Mouse (Mus musculus) heart, embryonic 15.5 days (tissue): Measurements from ENCODE around the gene Cacng4. TPM values are rescaled to one million over a fixed set of nuclear protein-coding genes. Genes with fewer than 3 reads are reported as not detected.

ENCODE experiments used
- ATAC-seq: fragments of 200-750 bp; cut with Nextera tagmentation; replicated peaks from 2 replicates; pipeline ENCODE4 v1.8.0; 2017; ENCODE audit warnings: low read depth, moderate TSS enrichment; ENCODE audit not compliant: insufficient number of reproducible peaks, insufficient read depth, low FRiP score
- H3K27ac ChIP-seq: fragments of 300-500 bp; sonication (generic); 2 replicates; pipeline ENCODE4 v1.5.1; 2015; ENCODE audit warnings: mild to moderate bottlenecking, inconsistent platforms
- H3K27me3 ChIP-seq: fragments of 300-500 bp; sonication (generic); 2 replicates; pipeline ENCODE4 v1.6.1; 2015; ENCODE audit warnings: inconsistent platforms
- H3K36me3 ChIP-seq: fragments of 300-500 bp; sonication (generic); 2 replicates; pipeline ENCODE4 v1.6.1; 2015; ENCODE audit warnings: mild to moderate bottlenecking, inconsistent platforms
- H3K4me1 ChIP-seq: fragments of 300-500 bp; sonication (generic); replicated peaks from 2 replicates; pipeline ENCODE4 v1.6.1; 2015; ENCODE audit warnings: inconsistent platforms
- H3K4me2 ChIP-seq: fragments of 300-500 bp; sonication (generic); 2 replicates; pipeline ENCODE4 v1.6.1; 2015; ENCODE audit warnings: inconsistent platforms, mild to moderate bottlenecking, moderate library complexity
- H3K4me3 ChIP-seq: fragments of 300-500 bp; sonication (generic); 2 replicates; pipeline ENCODE4 v1.5.1; 2015; ENCODE audit warnings: mild to moderate bottlenecking, inconsistent platforms
- H3K9ac ChIP-seq: fragments of 300-500 bp; sonication (generic); 2 replicates; pipeline ENCODE4 v1.6.1; 2015; ENCODE audit warnings: mild to moderate bottlenecking, inconsistent platforms
- H3K9me3 ChIP-seq: fragments of 300-500 bp; sonication (generic); replicated peaks from 2 replicates; pipeline ENCODE4 v1.6.1; 2016; ENCODE audit warnings: inconsistent platforms
- WGBS: fragments of 180-500 bp; shearing (Covaris S2); methylation state at CpG from one replicate; pipeline ENCODE4 v1.1.7; 2015; ENCODE audit warnings: mixed read lengths; 5-methylcytosine and 5-hydroxymethylcytosine counted together
- polyA plus RNA-seq: library from polyadenylated mRNA; unstranded; fragments of >200 nt; fragmentation: Nextera tagmentation; extraction: Ambion mirVana; gene quantifications from 2 replicates; pipeline ENCODE4 v1.2.1, GENCODE M21; 2015

The Cacng4 gene
- polyA plus RNA-seq, 1 experiment from 2014 or later, result 0.54 TPM

DNA sequence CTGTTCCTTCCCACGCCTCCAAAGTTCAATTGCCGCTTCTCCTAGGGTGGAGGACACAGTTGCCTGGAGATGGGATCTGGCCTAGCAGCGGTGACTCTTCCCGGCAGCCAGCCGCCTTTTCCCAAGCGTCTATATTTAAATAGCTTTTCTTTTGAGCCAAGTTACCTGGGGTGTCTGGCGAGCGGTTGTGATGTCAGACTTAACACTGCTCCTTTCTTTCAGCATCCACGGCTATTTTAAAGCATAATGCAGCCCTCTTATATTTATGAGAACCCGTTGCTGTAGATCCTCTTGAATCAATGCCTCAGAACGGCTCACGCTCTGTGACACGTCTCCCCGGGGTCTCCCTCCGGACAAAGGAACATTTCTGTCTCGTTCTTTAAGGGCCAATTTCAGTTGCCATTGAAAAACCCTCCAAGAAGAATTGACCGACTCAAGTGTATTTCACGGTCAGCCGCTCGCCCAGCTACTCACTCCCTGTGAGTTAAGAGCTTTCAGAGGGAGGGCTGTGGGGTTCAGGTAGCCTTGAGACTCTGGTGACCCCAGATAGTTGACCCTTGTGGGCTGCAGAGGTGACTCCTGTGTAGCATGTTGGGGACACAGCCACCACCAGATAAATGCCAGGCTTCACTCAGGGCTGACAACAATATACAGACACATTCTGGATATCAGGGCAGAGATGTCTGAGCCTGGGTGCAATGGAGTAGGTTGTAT, 86.3 kb downstream of the Cacng4 start:
- WGBS, result 74% methylated on average over 20 of the region's 20 CpGs
- Histone ChIP-seq H3K9me3 (no peaks in the 10 kb centered on the region), H3K4me2 (no peak overlapping the region), H3K27me3 (0 out of 2 replicates have a peak, but pooled peaks cover 3% of the 10 kb centered on the region), H3K27ac (no peak overlapping the region), H3K9ac (no peak overlapping the region), H3K4me3 (no peak overlapping the region), H3K36me3 (no peaks in the 10 kb centered on the region), H3K4me1 (0 out of 2 replicates have a peak, but pooled peaks cover 4% of the 10 kb centered on the region)
- no peak for ATAC-seq

- Histone ChIP-seq H3K36me3 (no peaks in the 10 kb centered on the region), H3K27ac (no peak overlapping the region), H3K27me3 (0 out of 2 replicates have a peak, but pooled peaks cover 3% of the 10 kb centered on the region), H3K4me3 (no peak overlapping the region), H3K4me2 (no peak overlapping the region), H3K4me1 (0 out of 2 replicates have a peak, but pooled peaks cover 5% of the 10 kb centered on the region), H3K9ac (no peak overlapping the region), H3K9me3 (no peaks in the 10 kb centered on the region)
- ATAC-seq, result no peak
- WGBS, result 54% methylated on average over 11 of the region's 11 CpGs
These were observed 88.8 kb downstream of the Cacng4 start for GRCm38 (mm10) chr11:107705476-107706074.

- Histone ChIP-seq H3K9ac (no peak overlapping the region), H3K4me3 (no peak overlapping the region), H3K9me3 (no peaks in the 10 kb centered on the region), H3K27me3 (0 out of 2 replicates have a peak, but pooled peaks cover 3% of the 10 kb centered on the region), H3K36me3 (no peaks in the 10 kb centered on the region), H3K4me1 (0 out of 2 replicates have a peak, but pooled peaks cover 5% of the 10 kb centered on the region), H3K27ac (no peak overlapping the region), H3K4me2 (no peak overlapping the region)
- ATAC-seq, result no peak
- 75% methylated on average over 6 of the region's 6 CpGs for WGBS
These were observed 89.3 kb downstream of the Cacng4 start for GRCm38 (mm10) chr11:107705060-107705459.

GRCm38 (mm10) chr11:107703272-107704134, 90.9 kb downstream of the Cacng4 start:
- ATAC-seq, result no peak
- Histone ChIP-seq H3K27ac (no peak overlapping the region), H3K4me3 (no peak overlapping the region), H3K27me3 (0 out of 2 replicates have a peak, but pooled peaks cover 3% of the 10 kb centered on the region), H3K36me3 (no peaks in the 10 kb centered on the region), H3K4me2 (no peak overlapping the region), H3K4me1 (0 out of 2 replicates have a peak, but pooled peaks cover 5% of the 10 kb centered on the region), H3K9me3 (no peaks in the 10 kb centered on the region), H3K9ac (no peak overlapping the region)
- WGBS, result 51% methylated on average over 27 of the region's 27 CpGs

DNA sequence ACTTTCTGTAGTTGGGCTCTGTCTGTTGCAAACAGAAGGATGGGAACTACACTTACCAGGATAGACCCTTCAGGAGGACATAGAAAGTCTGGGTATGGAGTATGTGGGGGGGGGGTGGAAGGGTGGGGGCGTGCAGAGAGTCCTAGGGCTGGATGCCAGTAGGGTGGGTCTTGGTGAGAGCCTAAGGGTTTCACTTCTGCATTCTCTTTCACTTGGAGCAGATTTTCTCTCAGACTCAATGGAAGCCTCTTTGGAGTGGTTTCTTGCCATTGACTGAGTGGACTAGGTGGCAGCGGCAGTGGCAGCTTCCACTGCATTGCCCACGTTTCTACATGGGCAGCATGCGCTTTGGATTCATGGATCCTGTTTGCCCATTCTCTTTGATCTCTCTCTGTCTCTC, 94.4 kb downstream of the Cacng4 start:
- ATAC-seq, result no peak
- Histone ChIP-seq H3K4me2 (no peak overlapping the region), H3K9ac (no peak overlapping the region), H3K4me3 (no peak overlapping the region), H3K9me3 (no peaks in the 10 kb centered on the region), H3K27me3 (0 out of 2 replicates have a peak, but pooled peaks cover 3% of the 10 kb centered on the region), H3K36me3 (no peaks in the 10 kb centered on the region), H3K4me1 (0 out of 2 replicates have a peak, but pooled peaks cover 5% of the 10 kb centered on the region), H3K27ac (no peak overlapping the region)
- 86% methylated on average over 4 of the region's 4 CpGs for WGBS

DNA sequence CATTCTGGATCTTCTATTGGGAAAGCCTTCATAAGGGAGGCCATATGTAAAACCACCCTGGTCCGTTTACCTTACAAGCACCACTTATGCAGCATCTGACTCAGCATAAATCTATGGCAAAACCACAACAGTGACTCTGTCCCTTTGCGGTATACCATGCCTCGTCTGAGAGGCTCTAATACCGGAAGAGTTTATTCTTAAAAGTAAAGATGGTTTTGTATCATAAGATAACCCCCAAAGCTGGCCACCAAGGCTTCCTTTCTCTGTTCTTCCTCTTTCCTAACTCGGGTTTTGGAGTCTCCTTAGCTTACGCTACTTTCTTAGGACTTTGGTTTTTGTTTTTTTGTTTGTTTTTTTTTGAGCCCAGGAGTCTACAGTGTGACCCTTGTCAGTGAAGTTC, 101.0 kb downstream of the Cacng4 start:
- H3K9ac ChIP-seq, result no peak overlapping the region
- no peaks in the 10 kb centered on the region for H3K9me3 ChIP-seq
- 79% methylated on average over 6 of the region's 6 CpGs for WGBS
- H3K4me3 ChIP-seq, result no peak overlapping the region
- H3K27me3 ChIP-seq, result no peaks in the 10 kb centered on the region
- H3K36me3 ChIP-seq, result 0 out of 2 replicates have a peak, but pooled peaks cover 2% of the 10 kb centered on the region
- H3K4me1 ChIP-seq, result 0 out of 2 replicates have a peak, but pooled peaks cover 3% of the 10 kb centered on the region
- no peak overlapping the region for H3K4me2 ChIP-seq
- no peak for ATAC-seq
- H3K27ac ChIP-seq, result no peak overlapping the region

DNA sequence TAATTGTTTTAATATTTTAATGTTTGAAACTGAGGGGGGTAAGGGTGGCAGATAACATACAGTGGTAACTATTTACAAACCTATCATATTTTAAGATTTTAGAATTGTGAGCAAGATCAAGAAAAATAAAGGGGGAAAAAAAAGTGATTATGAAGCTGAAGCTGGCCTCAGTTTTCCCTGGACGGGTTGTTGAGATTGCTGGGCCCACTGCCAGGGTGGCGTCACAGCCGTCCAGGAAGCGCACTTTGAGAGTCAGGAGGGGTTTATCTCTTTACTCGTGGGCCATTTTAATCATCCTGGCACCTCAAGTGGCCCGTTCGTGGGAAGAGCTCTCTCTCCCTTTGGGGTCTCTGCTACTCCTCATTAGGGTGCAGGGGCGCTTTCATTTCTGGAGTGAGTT, 102.8 kb downstream of the Cacng4 start:
- H3K36me3 ChIP-seq, result peaks cover 11% of the 10 kb centered on the region
- 28% methylated on average over 8 of the region's 8 CpGs for WGBS
- H3K9me3 ChIP-seq, result no peaks in the 10 kb centered on the region
- no peak overlapping the region for H3K4me3 ChIP-seq
- 0 out of 2 replicates have a peak, but pooled peaks cover 3% of the 10 kb centered on the region for H3K4me1 ChIP-seq
- no peak overlapping the region for H3K27ac ChIP-seq
- H3K9ac ChIP-seq, result no peak overlapping the region
- H3K4me2 ChIP-seq, result no peak overlapping the region
- H3K27me3 ChIP-seq, result no peaks in the 10 kb centered on the region
- ATAC-seq, result no peak

DNA sequence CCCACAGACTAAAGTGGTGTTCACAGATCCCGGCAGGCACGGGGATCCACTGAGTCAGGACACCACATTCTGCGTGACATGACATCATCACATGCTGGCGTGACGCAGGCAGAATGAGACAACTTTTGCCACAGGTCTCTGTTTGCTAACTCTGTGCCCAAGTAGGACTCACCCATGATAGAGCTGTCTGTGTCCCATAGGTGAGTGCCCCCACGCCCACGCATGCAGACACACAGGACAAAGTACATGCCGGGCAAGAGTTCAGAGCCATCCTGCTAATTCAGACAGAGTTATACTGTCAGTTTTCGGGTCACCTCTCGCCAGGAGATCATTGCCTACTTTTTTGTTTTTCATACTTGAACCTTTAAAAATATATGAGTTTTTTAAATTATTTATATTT, 105.9 kb downstream of the Cacng4 start:
- Histone ChIP-seq H3K4me2 (no peak overlapping the region), H3K27ac (no peak overlapping the region), H3K36me3 (peaks cover 26% of the 10 kb centered on the region), H3K4me1 (0 out of 2 replicates have a peak, but pooled peaks cover 3% of the 10 kb centered on the region), H3K27me3 (no peaks in the 10 kb centered on the region), H3K9ac (no peak overlapping the region), H3K4me3 (no peak overlapping the region), H3K9me3 (no peaks in the 10 kb centered on the region)
- ATAC-seq, result no peak
- WGBS, result 92% methylated on average over 10 of the region's 10 CpGs

DNA sequence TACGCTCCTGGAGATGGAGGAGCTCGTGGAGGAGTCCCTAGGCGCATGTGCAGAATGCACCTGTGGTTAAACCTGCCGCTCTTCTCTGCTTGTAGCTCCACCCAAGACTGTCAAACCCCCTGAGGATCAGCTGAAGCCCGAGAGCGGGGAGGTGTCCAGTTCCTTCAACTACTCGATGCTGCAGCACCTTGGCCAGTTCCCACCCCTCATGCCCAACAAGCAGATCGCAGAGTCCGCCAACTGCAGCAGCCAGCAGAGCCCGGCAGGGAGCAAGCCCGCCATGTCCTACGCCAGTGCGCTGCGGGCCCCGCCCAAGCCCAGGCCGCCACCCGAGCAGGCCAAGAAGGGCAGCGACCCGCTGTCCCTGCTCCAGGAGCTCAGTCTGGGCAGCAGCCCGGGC, 108.1 kb downstream of the Cacng4 start:
- Histone ChIP-seq H3K27me3 (no peaks in the 10 kb centered on the region), H3K9ac (no peak overlapping the region), H3K4me2 (no peak overlapping the region), H3K4me1 (no peaks in the 10 kb centered on the region), H3K4me3 (no peak overlapping the region), H3K9me3 (no peaks in the 10 kb centered on the region), H3K36me3 (peaks cover 26% of the 10 kb centered on the region), H3K27ac (no peak overlapping the region)
- WGBS, result 89% methylated on average over 20 of the region's 20 CpGs
- ATAC-seq, result no peak

DNA sequence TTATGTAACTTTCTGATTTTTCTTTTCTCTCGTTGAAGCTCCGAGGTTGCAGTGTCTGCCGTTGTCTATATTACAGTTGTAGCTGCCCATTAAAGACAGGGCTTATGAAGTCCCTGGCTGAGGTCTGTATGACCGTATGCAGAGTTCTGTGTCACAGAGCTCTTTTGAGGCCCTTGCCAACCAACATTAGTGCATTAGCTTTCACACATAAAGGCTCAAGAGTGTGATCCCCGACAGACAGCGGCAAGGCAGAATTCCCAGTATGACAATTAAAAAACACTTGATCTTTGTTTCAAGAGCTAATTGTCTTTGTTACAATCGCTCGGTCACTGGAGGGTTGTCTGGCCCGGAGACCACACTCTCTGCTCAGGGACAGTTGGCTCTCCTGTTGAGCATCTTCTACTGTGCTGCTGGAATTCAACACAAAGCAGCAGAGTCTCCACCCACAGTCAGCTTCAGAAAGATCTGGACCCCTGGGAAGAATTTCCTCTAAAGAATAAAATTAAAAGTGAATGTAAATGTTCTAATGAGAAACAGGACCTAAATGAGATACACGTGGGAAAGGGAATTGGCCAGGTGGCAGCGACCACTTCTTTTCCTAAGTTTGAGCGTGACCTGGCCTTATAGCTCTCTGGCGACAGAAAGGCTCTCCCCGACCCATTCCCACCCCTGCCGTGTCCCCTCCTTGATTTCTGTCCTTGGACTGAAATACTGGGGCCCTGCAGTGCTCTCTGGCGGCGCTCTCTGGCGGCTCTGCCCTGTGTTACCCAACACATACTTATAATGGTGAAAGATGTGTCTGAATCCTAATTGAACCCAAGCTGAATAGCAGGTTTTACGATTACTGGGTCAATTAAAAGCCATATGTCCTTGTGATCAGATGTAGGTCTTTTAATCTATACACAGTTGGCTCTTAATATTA, 110.6 kb downstream of the Cacng4 start:
- no peak overlapping the region for H3K4me2 ChIP-seq

More for the DNA sequence above, 110.6 kb downstream of the Cacng4 start:
- Histone ChIP-seq H3K36me3 (peaks cover 29% of the 10 kb centered on the region), H3K4me3 (no peak overlapping the region), H3K27me3 (no peaks in the 10 kb centered on the region), H3K9ac (no peak overlapping the region), H3K4me1 (no peaks in the 10 kb centered on the region), H3K27ac (no peak overlapping the region), H3K9me3 (no peaks in the 10 kb centered on the region)
- 73% methylated on average over 19 of the region's 19 CpGs for WGBS
- no peak for ATAC-seq
